Mouse (Mus musculus): ENCODE measurements around the gene Chtf18. TPM values are rescaled to one million over a fixed set of nuclear protein-coding genes. Genes with fewer than 3 reads are reported as not detected.

The Chtf18 gene
- polyA plus RNA-seq, 1 experiment, result 15.6 TPM

DNA sequence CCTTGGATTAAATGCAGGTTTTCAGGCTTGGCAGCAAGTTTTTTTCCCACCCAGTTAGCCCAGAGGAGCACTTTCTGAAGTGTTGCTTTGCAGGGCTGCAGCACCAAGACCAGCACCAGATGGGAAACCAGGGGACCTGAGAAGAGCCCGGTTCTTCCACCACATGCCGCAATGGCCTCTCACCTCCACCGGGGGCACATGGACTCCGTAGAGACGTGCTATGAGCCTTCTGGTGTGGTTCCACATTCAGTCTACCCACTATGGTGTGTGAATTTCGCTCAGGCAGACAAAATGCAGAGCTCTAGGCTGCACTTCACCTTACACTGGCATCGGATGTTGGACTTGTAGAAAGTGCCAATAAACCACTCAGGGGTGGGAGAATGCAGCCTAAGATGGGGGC is 40.9 kb downstream of the Chtf18 start:
- Histone ChIP-seq H3K27me3 (ENCODE audit: control insufficient read depth) (peaks cover 9% of the 10 kb centered on the region), H3K36me3 (ENCODE audit: control insufficient read depth) (no peaks in the 10 kb centered on the region), H3K9me3 (ENCODE audit: control insufficient read depth, low read length) (no peaks in the 10 kb centered on the region), H3K4me1 (ENCODE audit: control insufficient read depth) (no peaks in the 10 kb centered on the region), H3K4me3 (replicated peaks) (no peak overlapping the region)
- TF ChIP-seq GATA1 (IDR thresholded peaks at IDR 0.05; ENCODE audit: low read length), result no peak
- TF ChIP-seq TAL1 (IDR thresholded peaks at IDR 0.05; ENCODE audit: low read length), result no peak

DNA sequence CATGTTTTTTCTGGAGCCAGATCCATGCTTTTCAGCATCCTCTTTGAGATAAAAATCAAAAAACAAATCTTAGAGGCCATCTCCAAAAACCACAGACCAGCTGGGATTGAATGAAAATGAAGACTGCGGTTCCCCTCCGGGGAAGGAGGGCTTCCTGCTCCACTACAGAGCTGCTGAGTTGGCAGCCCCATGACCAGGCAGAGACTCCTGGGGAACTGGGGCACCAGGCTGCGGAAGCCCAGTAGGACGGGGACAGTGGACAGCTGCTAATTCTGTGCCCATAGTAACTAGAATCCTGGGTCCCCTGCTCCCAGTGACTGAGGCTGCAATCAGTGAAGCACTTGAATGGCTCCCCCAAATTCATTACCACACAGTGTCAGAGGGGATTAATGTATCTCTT is 45.6 kb downstream of the Chtf18 start:
- TF ChIP-seq GATA1 (IDR thresholded peaks at IDR 0.05; ENCODE audit: low read length) (no peak), TAL1 (IDR thresholded peaks at IDR 0.05; ENCODE audit: low read length) (no peak)
- H3K4me3 ChIP-seq (replicated peaks), result no peak overlapping the region
- H3K4me1 ChIP-seq (ENCODE audit: control insufficient read depth), result no peaks in the 10 kb centered on the region
- H3K9me3 ChIP-seq (ENCODE audit: control insufficient read depth, low read length), result no peaks in the 10 kb centered on the region
- H3K27me3 ChIP-seq (ENCODE audit: control insufficient read depth), result peaks cover 3% of the 10 kb centered on the region
- H3K36me3 ChIP-seq (ENCODE audit: control insufficient read depth), result no peaks in the 10 kb centered on the region

DNA sequence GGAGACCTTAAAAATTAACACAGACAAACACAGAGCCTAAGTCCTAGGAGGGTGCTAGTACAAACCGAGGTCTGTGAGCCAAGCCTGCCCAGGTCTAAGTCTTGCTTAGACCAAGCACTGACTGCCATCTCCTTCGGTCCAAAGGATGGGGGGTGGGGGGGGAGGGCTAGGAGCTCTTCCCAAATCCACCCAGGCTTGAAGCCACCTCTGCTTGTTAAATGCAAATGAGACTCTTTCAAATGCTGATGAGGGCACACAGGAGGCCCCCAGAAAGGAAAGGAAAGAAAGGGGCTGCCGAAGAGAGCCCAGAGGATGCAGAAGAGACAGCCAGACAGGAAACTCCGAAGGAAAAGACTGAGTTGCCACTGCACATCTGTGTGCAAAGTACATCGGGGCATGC is 47.4 kb downstream of the Chtf18 start:
- H3K36me3 ChIP-seq (ENCODE audit: control insufficient read depth), result no peaks in the 10 kb centered on the region
- peaks cover 2% of the 10 kb centered on the region; the same call in 1 of the 2 replicates for H3K9me3 ChIP-seq (ENCODE audit: control insufficient read depth, low read length)
- no peaks in the 10 kb centered on the region for H3K27me3 ChIP-seq (ENCODE audit: control insufficient read depth)
- TF ChIP-seq GATA1 (IDR thresholded peaks at IDR 0.05; ENCODE audit: low read length) (no peak), TAL1 (IDR thresholded peaks at IDR 0.05; ENCODE audit: low read length) (no peak)
- H3K4me3 ChIP-seq (replicated peaks), result no peak overlapping the region
- no peaks in the 10 kb centered on the region for H3K4me1 ChIP-seq (ENCODE audit: control insufficient read depth)

DNA sequence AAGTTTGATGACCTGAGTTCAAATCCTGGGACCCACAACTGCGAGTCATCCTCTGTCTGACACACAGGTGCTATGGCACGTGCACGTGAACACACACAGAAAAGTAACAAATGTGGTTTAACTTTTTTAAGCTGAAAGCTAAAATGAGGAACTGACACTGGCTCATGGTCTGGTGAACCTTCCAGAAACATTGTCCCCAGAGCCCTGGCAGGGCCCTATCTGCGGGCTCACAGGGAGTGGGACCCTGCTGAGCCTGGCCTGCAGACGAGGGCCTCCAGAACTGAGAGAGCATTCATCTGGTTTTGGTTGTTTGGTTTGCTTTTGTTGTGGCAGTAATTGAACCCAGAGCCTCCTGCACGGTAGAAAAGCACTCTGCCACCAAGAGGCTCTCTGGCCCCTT is 49.2 kb downstream of the Chtf18 start:
- Histone ChIP-seq H3K36me3 (ENCODE audit: control insufficient read depth) (no peaks in the 10 kb centered on the region), H3K27me3 (ENCODE audit: control insufficient read depth) (no peaks in the 10 kb centered on the region), H3K4me3 (replicated peaks) (no peak overlapping the region), H3K4me1 (ENCODE audit: control insufficient read depth) (no peaks in the 10 kb centered on the region), H3K9me3 (ENCODE audit: control insufficient read depth, low read length) (peaks cover 2% of the 10 kb centered on the region; the same call in 1 of the 2 replicates)
- no peak for TF ChIP-seq GATA1 (IDR thresholded peaks at IDR 0.05; ENCODE audit: low read length)
- TF ChIP-seq TAL1 (IDR thresholded peaks at IDR 0.05; ENCODE audit: low read length), result no peak

DNA sequence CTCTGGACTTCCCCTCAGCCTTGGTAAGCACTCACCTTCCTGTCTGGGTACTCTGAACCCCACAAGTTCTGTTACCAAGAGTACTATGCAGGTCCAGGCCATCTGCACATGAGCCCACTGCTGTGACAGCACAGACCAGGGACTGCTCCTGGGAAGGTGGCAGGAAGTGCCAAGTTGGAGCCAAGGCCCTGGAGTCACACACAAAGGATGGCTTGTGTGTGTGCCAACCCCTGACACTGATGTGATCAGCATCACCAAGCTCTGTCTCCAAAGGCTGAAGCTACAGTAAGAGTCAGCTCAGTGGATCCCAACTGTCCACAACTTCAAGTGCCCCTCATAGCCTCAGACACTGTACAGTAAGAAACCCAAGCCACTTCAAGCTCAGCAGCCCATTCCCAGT is 54.2 kb downstream of the Chtf18 start:
- Histone ChIP-seq H3K4me1 (ENCODE audit: control insufficient read depth) (no peaks in the 10 kb centered on the region), H3K27me3 (ENCODE audit: control insufficient read depth) (no peaks in the 10 kb centered on the region), H3K4me3 (replicated peaks) (no peak overlapping the region), H3K9me3 (ENCODE audit: control insufficient read depth, low read length) (peaks cover 2% of the 10 kb centered on the region; the same call in 1 of the 2 replicates), H3K36me3 (ENCODE audit: control insufficient read depth) (no peaks in the 10 kb centered on the region)
- no peak for TF ChIP-seq TAL1 (IDR thresholded peaks at IDR 0.05; ENCODE audit: low read length)
- no peak for TF ChIP-seq GATA1 (IDR thresholded peaks at IDR 0.05; ENCODE audit: low read length)

Other genes with a start within 250 kb of the Chtf18 start
- 0.01 TPM in 1 of 2 replicates, not detected in the other for gene Sstr5, start 230.1 kb downstream of the Chtf18 start, polyA plus RNA-seq (2012)
- not detected in 2 replicates for gene Sox8, start 156.7 kb downstream of the Chtf18 start, polyA plus RNA-seq (2012)
- gene Lmf1, start 148.3 kb downstream of the Chtf18 start, polyA plus RNA-seq (2012), result 0.91 and 1.0 TPM in 2 replicates
- not detected in 2 replicates for gene Gng13, start 10.2 kb downstream of the Chtf18 start, polyA plus RNA-seq (2012)
- 3.2 and 4.0 TPM in 2 replicates for gene Rpusd1, start 251 bp upstream of the Chtf18 start, polyA plus RNA-seq (2012)
- gene Mslnl, start 8.6 kb upstream of the Chtf18 start, polyA plus RNA-seq (2012), result not detected in 2 replicates
- gene Msln, start 27.0 kb upstream of the Chtf18 start, polyA plus RNA-seq (2012), result not detected in 2 replicates
- gene Narfl, start 46.4 kb upstream of the Chtf18 start, polyA plus RNA-seq (2012), result 2.0 TPM in 2 replicates
- gene Haghl, start 58.3 kb upstream of the Chtf18 start, polyA plus RNA-seq (2012), result 0.46 and 0.59 TPM in 2 replicates
- gene Ccdc78, start 59.2 kb upstream of the Chtf18 start, polyA plus RNA-seq (2012), result not detected in 2 replicates
- gene Fam173a, start 65.5 kb upstream of the Chtf18 start, polyA plus RNA-seq (2012), result 2.8 and 3.7 TPM in 2 replicates
- not detected in 2 replicates for gene AC134908.4, start 68.2 kb upstream of the Chtf18 start, polyA plus RNA-seq (2012)
- gene Metrn, start 69.7 kb upstream of the Chtf18 start, polyA plus RNA-seq (2012), result 7.2 and 7.4 TPM in 2 replicates
- gene Fbxl16, start 81.7 kb upstream of the Chtf18 start, polyA plus RNA-seq (2012), result not detected in 2 replicates
- 0.32 and 0.68 TPM in 2 replicates for gene Wdr24, start 96.2 kb upstream of the Chtf18 start, polyA plus RNA-seq (2012)
- 0.31 and 0.65 TPM in 2 replicates for gene Jmjd8, start 101.4 kb upstream of the Chtf18 start, polyA plus RNA-seq (2012)
- 10.1 and 10.6 TPM in 2 replicates for gene Stub1, start 106.0 kb upstream of the Chtf18 start, polyA plus RNA-seq (2012)
- 0.22 and 0.54 TPM in 2 replicates for gene Rhbdl1, start 109.9 kb upstream of the Chtf18 start, polyA plus RNA-seq (2012)
- gene Gm20683, start 114.3 kb upstream of the Chtf18 start, polyA plus RNA-seq (2012), result 0.68 and 1.1 TPM in 2 replicates
- 17.7 and 19.8 TPM in 2 replicates for gene Rhot2, start 117.4 kb upstream of the Chtf18 start, polyA plus RNA-seq (2012)
- gene Wdr90, start 134.1 kb upstream of the Chtf18 start, polyA plus RNA-seq (2012), result 1.9 and 3.6 TPM in 2 replicates
- 3.7 and 4.0 TPM in 2 replicates for gene Mcrip2, start 141.3 kb upstream of the Chtf18 start, polyA plus RNA-seq (2012)
- 6.4 and 8.3 TPM in 2 replicates for gene Mettl26, start 147.7 kb upstream of the Chtf18 start, polyA plus RNA-seq (2012)
- 0.17 and 0.18 TPM in 2 replicates for gene Wfikkn1, start 153.4 kb upstream of the Chtf18 start, polyA plus RNA-seq (2012)
- gene Rab40c, start 192.3 kb upstream of the Chtf18 start, polyA plus RNA-seq (2012), result 0.68 and 1.0 TPM in 2 replicates
- 164 and 218 TPM in 2 replicates for gene Pigq, start 217.5 kb upstream of the Chtf18 start, polyA plus RNA-seq (2012)
- gene Nhlrc4, start 217.5 kb upstream of the Chtf18 start, polyA plus RNA-seq (2012), result 2.9 and 3.4 TPM in 2 replicates
- 0.25 TPM in 2 replicates for gene A930017K11Rik, start 225.1 kb upstream of the Chtf18 start, polyA plus RNA-seq (2012)